Mouse (Mus musculus) intestine, embryonic 15.5 days (tissue): ENCODE measurements around the gene Etv6. TPM values are rescaled to one million over a fixed set of nuclear protein-coding genes. Genes with fewer than 3 reads are reported as not detected.

Source experiments
- ATAC-seq: fragments of 200-750 bp; cut with Nextera tagmentation; 2 replicates; pipeline ENCODE4 v1.8.0; 2017; ENCODE audit warnings: moderate TSS enrichment, moderate library complexity
- H3K27ac ChIP-seq: fragments of 300-500 bp; sonication (generic); 2 replicates; pipeline ENCODE4 v1.5.1; 2015; ENCODE audit warnings: mild to moderate bottlenecking, inconsistent platforms
- H3K27me3 ChIP-seq: fragments of 300-500 bp; sonication (generic); replicated peaks from 2 replicates; pipeline ENCODE4 v1.6.1; 2015; ENCODE audit warnings: inconsistent platforms
- H3K36me3 ChIP-seq: fragments of 300-500 bp; sonication (generic); 2 replicates; pipeline ENCODE4 v1.6.1; 2015; ENCODE audit warnings: inconsistent platforms
- H3K4me1 ChIP-seq: fragments of 300-500 bp; sonication (generic); replicated peaks from 2 replicates; pipeline ENCODE4 v1.6.1; 2015; ENCODE audit warnings: inconsistent platforms
- H3K4me2 ChIP-seq: fragments of 300-500 bp; sonication (generic); replicated peaks from 2 replicates; pipeline ENCODE4 v1.6.1; 2015; ENCODE audit warnings: mild to moderate bottlenecking, inconsistent platforms
- H3K4me3 ChIP-seq: fragments of 300-500 bp; sonication (generic); replicated peaks from 2 replicates; pipeline ENCODE4 v1.5.1; 2015; ENCODE audit warnings: inconsistent platforms
- H3K9ac ChIP-seq: fragments of 300-500 bp; sonication (generic); 2 replicates; pipeline ENCODE4 v1.6.1; 2015; ENCODE audit warnings: inconsistent platforms
- H3K9me3 ChIP-seq: fragments of 300-500 bp; sonication (generic); 2 replicates; pipeline ENCODE4 v1.6.1; 2016; ENCODE audit warnings: inconsistent platforms
- WGBS: fragments of 180-500 bp; shearing (Covaris S2); methylation state at CpG from one replicate; pipeline ENCODE4 v1.1.7; 2015; 5-methylcytosine and 5-hydroxymethylcytosine counted together
- polyA plus RNA-seq: library from polyadenylated mRNA; unstranded; fragments of >200 nt; fragmentation: Nextera tagmentation; extraction: Ambion mirVana; gene quantifications from 2 replicates; pipeline ENCODE4 v1.2.1, GENCODE M21; 2015

The Etv6 gene
- polyA plus RNA-seq, 1 experiment from 2014 or later, result 12.5 TPM

- peaks cover 8% of the 10 kb centered on the region for H3K4me1 ChIP-seq
- peak; percentile 76 for ATAC-seq
- H3K9me3 ChIP-seq, result no peaks in the 10 kb centered on the region
- H3K4me2 ChIP-seq, result no peak overlapping the region
- H3K4me3 ChIP-seq, result no peak overlapping the region
- no peak overlapping the region for H3K9ac ChIP-seq
- H3K36me3 ChIP-seq, result no peaks in the 10 kb centered on the region
- H3K27me3 ChIP-seq, result no peaks in the 10 kb centered on the region
- WGBS, result 4% methylated on average over 4 of the region's 4 CpGs
- peak overlapping the region; percentile 40; the same call in 1 of the 2 replicates for H3K27ac ChIP-seq
These were observed 83.6 kb downstream of the Etv6 start for GRCm38 (mm10) chr6:134119136-134119535.

GRCm38 (mm10) chr6:134120227-134120626, 84.7 kb downstream of the Etv6 start:
- Histone ChIP-seq H3K36me3 (no peaks in the 10 kb centered on the region), H3K9ac (no peak overlapping the region), H3K27ac (no peak overlapping the region), H3K9me3 (no peaks in the 10 kb centered on the region), H3K4me3 (no peak overlapping the region), H3K4me2 (no peak overlapping the region), H3K27me3 (no peaks in the 10 kb centered on the region), H3K4me1 (peaks cover 8% of the 10 kb centered on the region)
- WGBS, result 62% methylated on average over 4 of the region's 4 CpGs
- no peak for ATAC-seq

GRCm38 (mm10) chr6:134120712-134121111, 85.2 kb downstream of the Etv6 start:
- Histone ChIP-seq H3K9ac (no peak overlapping the region), H3K27ac (no peak overlapping the region), H3K4me1 (peaks cover 8% of the 10 kb centered on the region), H3K27me3 (no peaks in the 10 kb centered on the region), H3K4me2 (no peak overlapping the region), H3K36me3 (no peaks in the 10 kb centered on the region), H3K4me3 (no peak overlapping the region), H3K9me3 (no peaks in the 10 kb centered on the region)
- no peak for ATAC-seq
- WGBS, result 66% methylated on average over 12 of the region's 12 CpGs

- Histone ChIP-seq H3K9me3 (no peaks in the 10 kb centered on the region), H3K4me1 (peaks cover 4% of the 10 kb centered on the region), H3K4me2 (no peak overlapping the region), H3K9ac (no peak overlapping the region), H3K4me3 (no peak overlapping the region), H3K36me3 (no peaks in the 10 kb centered on the region), H3K27ac (no peak overlapping the region), H3K27me3 (no peaks in the 10 kb centered on the region)
- 92% methylated on average over 5 of the region's 5 CpGs for WGBS
- no peak for ATAC-seq
These were observed 87.4 kb downstream of the Etv6 start for GRCm38 (mm10) chr6:134122945-134123344.

GRCm38 (mm10) chr6:134123474-134123873, 88.0 kb downstream of the Etv6 start:
- Histone ChIP-seq H3K4me1 (peaks cover 3% of the 10 kb centered on the region), H3K36me3 (no peaks in the 10 kb centered on the region), H3K27me3 (no peaks in the 10 kb centered on the region), H3K27ac (no peak overlapping the region), H3K9me3 (no peaks in the 10 kb centered on the region), H3K9ac (no peak overlapping the region), H3K4me2 (no peak overlapping the region), H3K4me3 (no peak overlapping the region)
- 75% methylated on average over 7 of the region's 7 CpGs for WGBS
- no peak for ATAC-seq

- ATAC-seq, result no peak
- Histone ChIP-seq H3K4me3 (no peak overlapping the region), H3K36me3 (no peaks in the 10 kb centered on the region), H3K9me3 (no peaks in the 10 kb centered on the region), H3K4me2 (no peak overlapping the region), H3K27ac (no peak overlapping the region), H3K4me1 (no peaks in the 10 kb centered on the region; the same call in 1 of the 2 replicates), H3K27me3 (no peaks in the 10 kb centered on the region), H3K9ac (no peak overlapping the region)
- 93% methylated on average over 10 of the region's 10 CpGs for whole genome bisulfite sequencing
These were observed 88.8 kb downstream of the Etv6 start for GRCm38 (mm10) chr6:134124256-134124655.

- H3K27ac ChIP-seq, result no peak overlapping the region
- 86% methylated on average over 6 of the region's 6 CpGs for WGBS
- no peak for ATAC-seq
These were observed 92.5 kb downstream of the Etv6 start for GRCm38 (mm10) chr6:134127996-134128395.

GRCm38 (mm10) chr6:134128594-134128993, 93.1 kb downstream of the Etv6 start:
- ATAC-seq, result no peak
- H3K4me3 ChIP-seq, result no peak overlapping the region
- H3K4me1 ChIP-seq, result no peaks in the 10 kb centered on the region
- no peak overlapping the region for H3K4me2 ChIP-seq
- no peaks in the 10 kb centered on the region for H3K27me3 ChIP-seq
- H3K27ac ChIP-seq, result no peak overlapping the region
- H3K9me3 ChIP-seq, result no peaks in the 10 kb centered on the region
- H3K36me3 ChIP-seq, result no peaks in the 10 kb centered on the region
- WGBS, result 94% methylated on average over 13 of the region's 13 CpGs
- no peak overlapping the region for H3K9ac ChIP-seq

More at GRCm38 (mm10) chr6:134127996-134128395, 92.5 kb downstream of the Etv6 start:
- no peak overlapping the region for H3K4me3 ChIP-seq
- no peaks in the 10 kb centered on the region for H3K27me3 ChIP-seq
- H3K4me2 ChIP-seq, result no peak overlapping the region
- no peak overlapping the region for H3K9ac ChIP-seq
- H3K9me3 ChIP-seq, result no peaks in the 10 kb centered on the region
- no peaks in the 10 kb centered on the region for H3K4me1 ChIP-seq
- H3K36me3 ChIP-seq, result no peaks in the 10 kb centered on the region

- Histone ChIP-seq H3K27me3 (no peaks in the 10 kb centered on the region), H3K36me3 (no peaks in the 10 kb centered on the region), H3K4me2 (no peak overlapping the region), H3K9ac (no peak overlapping the region), H3K4me3 (no peak overlapping the region), H3K4me1 (no peaks in the 10 kb centered on the region), H3K27ac (no peak overlapping the region), H3K9me3 (no peaks in the 10 kb centered on the region)
- WGBS, result 85% methylated on average over 7 of the region's 7 CpGs
- no peak for ATAC-seq
These were observed 94.3 kb downstream of the Etv6 start for GRCm38 (mm10) chr6:134129848-134130247.

GRCm38 (mm10) chr6:134130816-134131215, 95.3 kb downstream of the Etv6 start:
- H3K4me3 ChIP-seq, result no peak overlapping the region
- H3K9ac ChIP-seq, result no peak overlapping the region
- H3K4me1 ChIP-seq, result no peaks in the 10 kb centered on the region
- ATAC-seq, result no peak
- no peak overlapping the region for H3K27ac ChIP-seq
- no peaks in the 10 kb centered on the region for H3K9me3 ChIP-seq
- no peaks in the 10 kb centered on the region for H3K36me3 ChIP-seq
- H3K4me2 ChIP-seq, result no peak overlapping the region
- 89% methylated on average over 5 of the region's 5 CpGs for WGBS
- H3K27me3 ChIP-seq, result no peaks in the 10 kb centered on the region

- no peak for ATAC-seq
- no peaks in the 10 kb centered on the region for H3K9me3 ChIP-seq
- no peaks in the 10 kb centered on the region for H3K36me3 ChIP-seq
- no peaks in the 10 kb centered on the region for H3K27me3 ChIP-seq
- H3K4me3 ChIP-seq, result no peak overlapping the region
- H3K4me1 ChIP-seq, result no peaks in the 10 kb centered on the region
- H3K4me2 ChIP-seq, result no peak overlapping the region
- H3K9ac ChIP-seq, result no peak overlapping the region
- H3K27ac ChIP-seq, result no peak overlapping the region
- 90% methylated on average over 2 of the region's 2 CpGs for whole genome bisulfite sequencing
These were observed 96.1 kb downstream of the Etv6 start for GRCm38 (mm10) chr6:134131601-134132000.

- H3K4me2 ChIP-seq, result no peak overlapping the region
- no peaks in the 10 kb centered on the region for H3K4me1 ChIP-seq
- H3K27ac ChIP-seq, result no peak overlapping the region
- H3K36me3 ChIP-seq, result no peaks in the 10 kb centered on the region
- H3K9ac ChIP-seq, result no peak overlapping the region
- no peaks in the 10 kb centered on the region for H3K27me3 ChIP-seq
- no peak for ATAC-seq
- no peak overlapping the region for H3K4me3 ChIP-seq
- H3K9me3 ChIP-seq, result no peaks in the 10 kb centered on the region
- WGBS, result 51% methylated on average over 4 of the region's 4 CpGs
These were observed 98.3 kb downstream of the Etv6 start for GRCm38 (mm10) chr6:134133756-134134155.

GRCm38 (mm10) chr6:134134821-134135323, 99.4 kb downstream of the Etv6 start:
- H3K4me2 ChIP-seq, result no peak overlapping the region
- H3K27ac ChIP-seq, result no peak overlapping the region
- no peak overlapping the region for H3K9ac ChIP-seq
- H3K4me3 ChIP-seq, result no peak overlapping the region
- no peaks in the 10 kb centered on the region for H3K4me1 ChIP-seq
- ATAC-seq, result no peak
- H3K9me3 ChIP-seq, result no peaks in the 10 kb centered on the region
- no peaks in the 10 kb centered on the region for H3K36me3 ChIP-seq
- H3K27me3 ChIP-seq, result no peaks in the 10 kb centered on the region
- WGBS, result 90% methylated on average over 9 of the region's 9 CpGs
